Mouse (Mus musculus) mouse trophoblast stem cell (cell line): ENCODE measurements around the gene Kifc3.

Source experiments
- in situ Hi-C, 2 experiments: fragments of 300-500 bp; cut with MseI, MboI; formaldehyde crosslinking; loops; 2 replicates in 1 of 2; 3 replicates in 1 of 2; pipeline ENCODE4 v1.15.1; 2025

Gene Kifc3

GRCm38 (mm10) chr8:95159344-95159743 is 43.3 kb downstream of the Kifc3 start:
- in situ Hi-C loops: no loop called here

- in situ Hi-C loops: no loop called here
These were observed 44.0 kb downstream of the Kifc3 start for GRCm38 (mm10) chr8:95158654-95159053.

GRCm38 (mm10) chr8:95157145-95157544 is 45.5 kb downstream of the Kifc3 start:
- in situ Hi-C loops: no loop called here

GRCm38 (mm10) chr8:95156108-95156507 is 46.5 kb downstream of the Kifc3 start:
- in situ Hi-C loops: no loop called here

GRCm38 (mm10) chr8:95155361-95155760 is 47.3 kb downstream of the Kifc3 start:
- in situ Hi-C loops: no loop called here

- in situ Hi-C loops: no loop called here
These were observed 48.0 kb downstream of the Kifc3 start for GRCm38 (mm10) chr8:95154654-95155053.

- in situ Hi-C loops: no loop called here
These were observed 48.6 kb downstream of the Kifc3 start for GRCm38 (mm10) chr8:95154056-95154455.

GRCm38 (mm10) chr8:95150608-95151007 is 52.0 kb downstream of the Kifc3 start:
- in situ Hi-C loops: no loop called here

GRCm38 (mm10) chr8:95149426-95149825 is 53.2 kb downstream of the Kifc3 start:
- in situ Hi-C loops: no loop called here

GRCm38 (mm10) chr8:95146846-95147245 is 55.8 kb downstream of the Kifc3 start:
- in situ Hi-C loops: no loop called here

- in situ Hi-C loops: no loop called here
These were observed 56.4 kb downstream of the Kifc3 start for GRCm38 (mm10) chr8:95146044-95146745.

- in situ Hi-C loops: no loop called here
These were observed 58.0 kb downstream of the Kifc3 start for GRCm38 (mm10) chr8:95144631-95145015.

- in situ Hi-C loops: no loop called here
These were observed 58.6 kb downstream of the Kifc3 start for GRCm38 (mm10) chr8:95143805-95144630.

- in situ Hi-C loops: no loop called here
These were observed 59.4 kb downstream of the Kifc3 start for GRCm38 (mm10) chr8:95142985-95143804.

GRCm38 (mm10) chr8:95142075-95142831 is 60.4 kb downstream of the Kifc3 start:
- in situ Hi-C loops: no loop called here

GRCm38 (mm10) chr8:95141469-95142074 is 61.0 kb downstream of the Kifc3 start:
- in situ Hi-C loops: no loop called here

GRCm38 (mm10) chr8:95141026-95141425 is 61.6 kb downstream of the Kifc3 start:
- in situ Hi-C loops: no loop called here

- in situ Hi-C loops: no loop called here
These were observed 62.1 kb downstream of the Kifc3 start for GRCm38 (mm10) chr8:95140555-95140954.

GRCm38 (mm10) chr8:95139051-95139365 is 63.6 kb downstream of the Kifc3 start:
- in situ Hi-C loops: loop anchor here in 1 of 2 experiments (10.0 kb wide), 1 partner anchor 66 kb away; the partner anchor contains the start of gene Kifc3

- in situ Hi-C loops: loop anchor here in 1 of 2 experiments (10.0 kb wide), 1 partner anchor 66 kb away; the partner anchor contains the start of gene Kifc3
These were observed 64.1 kb downstream of the Kifc3 start for GRCm38 (mm10) chr8:95138341-95139050.
